Mouse (Mus musculus) left cerebral cortex, postnatal 14 days (tissue): Measurements from ENCODE around the gene Gm10334. TPM values are rescaled to one million over a fixed set of nuclear protein-coding genes. Genes with fewer than 3 reads are reported as not detected.
"Not testable (repeated sequence)": the region's sequence is repeated elsewhere in the genome, so short reads cannot be mapped to it uniquely, and the experiment has no call there.

Experiments
- DNase-seq, 2 experiments: peaks; one replicate each; pipeline ENCODE4 v3.0.0; 2021 to 2022; ENCODE audit warnings: low spot score in 2 of 2, mixed read lengths in 1 of 2
- intact Hi-C: fragments of 180-260 bp; cut with DNase I; formaldehyde crosslinking; loops from one replicate; pipeline ENCODE4 v1.15.1; 2025
- long read RNA-seq, 2 experiments: library from polyadenylated mRNA; stranded (forward); transcript quantifications; one replicate each; pipeline ENCODE4 v2.0.0; 2021
- total RNA-seq, 2 experiments: library from RNA; stranded (reverse); gene quantifications; 2 replicates each; pipeline ENCODE4 v1.2.3; 2021

Gm10334 gene
- total RNA-seq: under 1 TPM in 1 of 2 experiments, not detected in 1; 0.70 TPM
- long read RNA-seq, experiment 1: 0 reads
- long read RNA-seq, experiment 2: 0 reads

DNA sequence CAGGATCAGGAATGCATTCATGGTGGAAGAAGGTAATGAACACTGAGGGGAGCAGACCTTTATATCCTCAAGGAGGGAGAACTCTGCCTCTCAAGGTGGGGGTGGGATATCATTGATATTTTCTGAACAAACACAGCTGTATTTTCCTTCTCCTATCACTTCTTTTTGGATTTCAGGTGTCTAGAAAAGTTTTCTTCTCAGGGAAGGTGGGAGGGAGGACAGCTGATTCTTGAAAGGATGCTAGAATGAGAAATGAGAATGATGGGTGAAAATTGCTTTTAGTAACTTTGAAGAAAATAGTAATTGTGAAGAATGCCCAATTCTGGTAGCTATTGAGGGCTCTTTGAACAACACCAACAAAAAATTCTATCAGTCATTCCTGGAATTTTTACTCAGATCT is at the start of gene Gm10334:
Gm10334 (minus strand) TSS at position 101 of the 400 bp plus-strand sequence.
- intact Hi-C loops, DNase-seq: not testable (repeated sequence)

DNA sequence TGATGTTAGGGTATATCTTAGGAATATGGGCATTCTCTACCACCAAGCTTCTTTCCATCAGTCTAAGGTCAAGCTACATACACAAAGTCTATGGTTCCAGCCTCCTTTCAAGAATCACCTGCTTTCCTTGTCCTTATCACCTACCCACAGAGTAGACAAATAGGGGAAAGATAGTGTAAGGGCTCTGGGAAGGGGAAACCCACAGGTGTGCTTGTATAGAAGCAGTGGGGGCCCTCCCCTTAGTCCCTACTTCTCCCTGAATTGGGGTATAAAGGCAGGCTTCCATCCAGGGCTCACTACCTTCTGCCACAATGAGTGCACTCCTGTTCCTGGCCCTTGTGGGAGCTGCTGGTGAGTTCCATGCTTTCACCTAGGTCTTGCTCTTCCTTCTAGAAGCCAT is 12.7 kb upstream of the Gm10334 start, which contains the start of gene Prss1:
Prss1 (plus strand) TSS at position 301 of the 400 bp plus-strand sequence.
- DNase-seq, intact Hi-C loops: not testable (repeated sequence)

- intact Hi-C loops, DNase-seq: not testable (repeated sequence)
These were observed 3.7 kb downstream of the Gm10334 start for GRCm38 (mm10) chr6:41442261-41442660.

Other genes with a start within 250 kb of the Gm10334 start
- gene Try4, start 143.9 kb downstream of the Gm10334 start, total RNA-seq: not detected
- gene Try5, start 129.3 kb downstream of the Gm10334 start, total RNA-seq: not detected
- not detected for gene Try10, start 92.0 kb downstream of the Gm10334 start, total RNA-seq
- gene Prss3, start 68.5 kb downstream of the Gm10334 start, total RNA-seq: not detected
- not detected for gene Gm5771, start 53.8 kb downstream of the Gm10334 start, total RNA-seq
- gene Prss1, start 12.8 kb upstream of the Gm10334 start, total RNA-seq: not detected
- gene Prss2, start 75.6 kb upstream of the Gm10334 start, total RNA-seq: not detected
- 100 to 1,000 TPM; 142 to 146 TPM for gene Ephb6, start 159.3 kb upstream of the Gm10334 start, total RNA-seq
- 1 to 10 TPM; 1.8 to 3.0 TPM for gene Trpv6, start 190.3 kb upstream of the Gm10334 start, total RNA-seq
- not detected for gene Trpv5, start 234.6 kb upstream of the Gm10334 start, total RNA-seq
- not detected for gene Llcfc1, start 238.3 kb upstream of the Gm10334 start, total RNA-seq